24 mouse cellular contexts compared by ENCODE assay signal in the genomic region with DNA sequence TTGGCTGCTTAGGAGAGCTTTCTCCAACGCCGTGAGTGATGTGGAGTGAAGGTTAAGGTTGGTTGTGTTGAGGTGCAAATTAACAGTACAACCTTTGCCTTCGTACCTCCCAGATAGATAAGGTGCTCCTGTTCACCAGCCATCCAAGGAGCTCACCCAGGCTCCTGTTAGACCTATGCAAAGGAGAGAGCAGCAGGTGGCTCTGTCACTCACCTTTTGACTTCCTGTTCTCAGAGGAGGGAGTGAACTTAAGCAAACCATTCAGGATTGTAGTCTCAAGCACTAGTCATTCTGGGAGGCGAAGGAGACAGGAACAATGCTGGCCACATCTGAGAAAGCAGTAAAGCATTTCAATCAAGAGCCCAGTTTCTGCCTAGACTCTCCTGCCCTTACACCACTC. TPM values are rescaled to one million over a fixed set of nuclear protein-coding genes. Genes with fewer than 3 reads are reported as not detected.
DNase-seq lines count a peak whose midpoint lies in the region; ATAC-seq lines count a peak whose summit lies in the region.
"Had no signal": no experiment of that assay in that cellular context is flagged by ENCODE, and none has a peak within 500 bp of the region (broad histone marks: within the 10 kb centered on the region; RNA-seq: fewer than 3 reads in every experiment).

No protein-coding gene starts in this region.

- peaks cover 7% of the 10 kb centered on the region; the same call in 1 of the 2 replicates for H3K4me1 ChIP-seq in stomach, embryonic 14.5 days (ENCODE audit: control insufficient read depth, insufficient read depth, low read length)
- H3K4me1 ChIP-seq: forebrain, embryonic 12.5 days; hindbrain, embryonic 12.5 days; limb, embryonic 13.5 days; midbrain, embryonic 12.5 days had no signal

- no peaks in the 10 kb centered on the region for H3K27me3 ChIP-seq in stomach, embryonic 14.5 days (ENCODE audit: control insufficient read depth, insufficient read depth, low read length)
- H3K27me3 ChIP-seq: forebrain, embryonic 12.5 days; hindbrain, embryonic 12.5 days; limb, embryonic 13.5 days; midbrain, embryonic 12.5 days had no signal

- no peak overlapping the region for H3K9ac ChIP-seq in stomach, embryonic 14.5 days (replicated peaks; ENCODE audit: low read depth, low read length)
- H3K9ac ChIP-seq: forebrain, embryonic 12.5 days; hindbrain, embryonic 12.5 days; limb, embryonic 13.5 days; liver, embryonic 15.5 days; midbrain, embryonic 12.5 days had no signal

- H3K36me3 ChIP-seq in stomach, embryonic 14.5 days (ENCODE audit: control insufficient read depth, insufficient read depth, low read length) = no peaks in the 10 kb centered on the region
- H3K36me3 ChIP-seq: forebrain, embryonic 12.5 days; hindbrain, embryonic 12.5 days; limb, embryonic 13.5 days; liver, embryonic 15.5 days; midbrain, embryonic 12.5 days had no signal

- DNase-seq in CD4-positive, CD25-positive, alpha-beta regulatory T cell, adult 2 months (ENCODE audit: low read depth, low spot score) = peak; percentile 19
- DNase-seq in ES-CJ7 (ENCODE audit: low read depth, low spot score) = peak; percentile 53
- DNase-seq in thymus, postnatal 14 days = peak; percentile 50
- DNase-seq in layer of hippocampus, adult 9-11 months = no peak
- DNase-seq in ovary, postnatal 36 days (ENCODE audit: low spot score) = no peak
- DNase-seq in embryo, embryonic 10.5 days (ENCODE audit: low spot score) = no peak
- DNase-seq: adrenal gland, adult 8-10 months; cerebellum, adult 11 months; cerebellum, postnatal 25 days; gastrocnemius, postnatal 25 days; kidney, postnatal 10 days; lung, postnatal 4 days; right cerebral cortex, adult 18-20 months had no signal

- 60% methylated on average over 4 of the region's 4 CpGs for WGBS in stomach, embryonic 14.5 days

- H3K9me3 ChIP-seq in stomach, embryonic 14.5 days (ENCODE audit: control insufficient read depth, low read depth, low read length) = no peaks in the 10 kb centered on the region
- H3K9me3 ChIP-seq: forebrain, embryonic 12.5 days; hindbrain, embryonic 12.5 days; limb, embryonic 13.5 days; liver, embryonic 15.5 days had no signal

- ATAC-seq in CD4-positive, CD25-positive, alpha-beta regulatory T cell, adult 4 months = no peak
- ATAC-seq in stomach, embryonic 14.5 days (ENCODE audit: insufficient number of reproducible peaks, insufficient read depth, low FRiP score, low read depth) = no peak; the same call in 1 of the 2 replicates
- ATAC-seq: inflammation-experienced regulatory T-cells, adult 6 months had no signal

- H3K27ac ChIP-seq in stomach, embryonic 14.5 days (ENCODE audit: low read length) = 0 out of 2 replicates have a peak overlapping the region, but pooled peaks have one; percentile 21
- H3K27ac ChIP-seq: forebrain, embryonic 12.5 days; hindbrain, embryonic 12.5 days; limb, embryonic 13.5 days; liver, embryonic 15.5 days; midbrain, embryonic 12.5 days had no signal

- no peak overlapping the region for H3K4me2 ChIP-seq in stomach, embryonic 14.5 days (replicated peaks; ENCODE audit: low read depth, low read length)
- H3K4me2 ChIP-seq: forebrain, embryonic 12.5 days; hindbrain, embryonic 12.5 days; limb, embryonic 13.5 days; liver, embryonic 15.5 days; midbrain, embryonic 12.5 days had no signal

- H3K4me3 ChIP-seq in stomach, embryonic 14.5 days (ENCODE audit: low read depth, low read length) = no peak overlapping the region
- H3K4me3 ChIP-seq: forebrain, embryonic 12.5 days; hindbrain, embryonic 12.5 days; limb, embryonic 13.5 days; liver, embryonic 15.5 days; midbrain, embryonic 12.5 days; myocyte had no signal

RNA-seq across cellular contexts. Expression of a gene that starts 1.2 kb away (rescaled TPM):
- polyA plus RNA-seq in CD4-positive, CD25-positive, alpha-beta regulatory T cell, adult 4 months (2017; shearing (Covaris generic)) = not detected
- 9.8 and 10.4 TPM in 2 replicates for polyA plus RNA-seq in stomach, embryonic 14.5 days (2014; fragmentation: Nextera tagmentation; extraction: Ambion mirVana)
- polyA plus RNA-seq: brain, embryonic 14.5 days; forebrain, embryonic 12.5 days; hindbrain, embryonic 12.5 days; inflammation-experienced regulatory T-cells, adult 6 months; liver, embryonic 15.5 days; midbrain, embryonic 12.5 days; spleen, adult 2 months had no signal

RNA-seq across cellular contexts. Expression of a gene that starts 24.3 kb away (rescaled TPM):
- 100 to 1,000 TPM; 135 to 193 TPM for polyA plus RNA-seq in CD4-positive, CD25-positive, alpha-beta regulatory T cell, adult 4 months (2017; shearing (Covaris generic))
- polyA plus RNA-seq in stomach, embryonic 14.5 days (2014; fragmentation: Nextera tagmentation; extraction: Ambion mirVana) = 207 and 215 TPM in 2 replicates

RNA-seq across cellular contexts. Expression of a gene that starts 47.4 kb away (rescaled TPM):
- 10 to 100 TPM; 36.3 to 37.1 TPM for polyA plus RNA-seq in CD4-positive, CD25-positive, alpha-beta regulatory T cell, adult 4 months (2017; shearing (Covaris generic))
- polyA plus RNA-seq in stomach, embryonic 14.5 days (2014; fragmentation: Nextera tagmentation; extraction: Ambion mirVana) = 119 and 120 TPM in 2 replicates

Comparison
In these comparisons a context has a peak if more than half of its experiments do, and no peak if none do; other contexts are left out.
1. DNase-seq: peak in CD4-positive, CD25-positive, alpha-beta regulatory T cell, adult 2 months (single experiment), ES-CJ7 (single experiment) and thymus, postnatal 14 days (single experiment); none in layer of hippocampus, adult 9-11 months (single experiment), ovary, postnatal 36 days (single experiment) and embryo, embryonic 10.5 days (single experiment).
2. RNA of a gene that starts 1.2 kb away (polyA plus RNA-seq): 9.8 to 10.4 TPM in stomach, embryonic 14.5 days; not detected in CD4-positive, CD25-positive, alpha-beta regulatory T cell, adult 4 months; every median in the first group is over 10 times any median in the second.